Mouse (Mus musculus): ENCODE results near the gene Akna.
A peak's percentile ranks its signal among the peaks of the same experiment; 100 is the strongest.
"Not testable (repeated sequence)": the region's sequence is repeated elsewhere in the genome, so short reads cannot be mapped to it uniquely, and the experiment has no call there.

GRCm38 (mm10) chr4:63319566-63319965, 83.6 kb downstream of the Akna start:
- not testable (repeated sequence) for TF ChIP-seq GATA1 (IDR thresholded peaks at IDR 0.05; ENCODE audit: low read depth, low read length); BHLHE40 (IDR thresholded peaks at IDR 0.05; ENCODE audit: borderline replicate concordance, low read depth, low read length); E2F4 (IDR thresholded peaks at IDR 0.05; ENCODE audit: borderline replicate concordance, low read depth, low read length); EP300 (IDR thresholded peaks at IDR 0.05; ENCODE audit: low read depth in 1 of 2, low read length in 2 of 2); MAX (IDR thresholded peaks at IDR 0.05; ENCODE audit: low read length); MAFK (IDR thresholded peaks at IDR 0.05; ENCODE audit: borderline replicate concordance, low read depth, low read length); NRF1 (IDR thresholded peaks at IDR 0.05; ENCODE audit: insufficient read depth, low read depth, low read length, poor library complexity, severe bottlenecking); MYC (IDR thresholded peaks at IDR 0.05; ENCODE audit: low read depth, low read length)
- TF ChIP-seq SMC3 (IDR thresholded peaks at IDR 0.05; ENCODE audit: low read depth, low read length) (peak; percentile 19; the same call in 1 of the 2 replicates), CTCF (IDR thresholded peaks at IDR 0.05 in 2 of 3, conservative IDR thresholded peaks at IDR 0.05 in 1 of 3; ENCODE audit: control insufficient read depth in 1 of 3, insufficient read depth in 1 of 3, low read depth in 2 of 3, low read length in 3 of 3, poor library complexity in 1 of 3, severe bottlenecking in 1 of 3) (peak in 2 of 3 experiments; percentile 24 to 38; a peak in 4 of 6 replicates)

Measured in MEL (cell line).